Mouse (Mus musculus) gastrocnemius, adult 2 months (tissue): ENCODE results near the gene Lrp1. TPM values are rescaled to one million over a fixed set of nuclear protein-coding genes. Genes with fewer than 3 reads are reported as not detected.

Experiments used
- DNase-seq: peaks from one replicate; pipeline ENCODE4 v3.0.0; 2022
- H3K27ac ChIP-seq: fragments of 200-600 bp; 2 replicates; pipeline ENCODE4 v1.8.1; 2022; ENCODE audit warnings: mild to moderate bottlenecking
- H3K4me3 ChIP-seq: fragments of 200-600 bp; 2 replicates; pipeline ENCODE4 v1.8.1; 2022; ENCODE audit warnings: mild to moderate bottlenecking, moderate library complexity
- CTCF ChIP-seq: fragments of 200-600 bp; IDR thresholded peaks from 2 replicates; pipeline ENCODE4 v1.8.1; 2022; ENCODE audit warnings: antibody characterized with exemption, mild to moderate bottlenecking, moderate library complexity
- intact Hi-C: fragments of 180-260 bp; cut with DNase I; formaldehyde crosslinking; loops from one replicate; pipeline ENCODE4 v1.15.1; 2025
- total RNA-seq, 2 experiments: library from RNA; stranded (reverse); gene quantifications; 2 replicates each; pipeline ENCODE4 v1.2.3; 2021

Gene Lrp1
- total RNA-seq, 2 experiments from 2014 or later: 34.6 to 71.3 TPM

- peak; percentile 24 for DNase-seq
- intact Hi-C loops: no loop called here
- Histone ChIP-seq H3K27ac (peak overlapping the region; percentile 98), H3K4me3 (peak overlapping the region; percentile 78)
- TF ChIP-seq CTCF: no peak
Observed at GRCm38 (mm10) chr10:127619119-127619721, 1.7 kb downstream of the Lrp1 start.

DNA sequence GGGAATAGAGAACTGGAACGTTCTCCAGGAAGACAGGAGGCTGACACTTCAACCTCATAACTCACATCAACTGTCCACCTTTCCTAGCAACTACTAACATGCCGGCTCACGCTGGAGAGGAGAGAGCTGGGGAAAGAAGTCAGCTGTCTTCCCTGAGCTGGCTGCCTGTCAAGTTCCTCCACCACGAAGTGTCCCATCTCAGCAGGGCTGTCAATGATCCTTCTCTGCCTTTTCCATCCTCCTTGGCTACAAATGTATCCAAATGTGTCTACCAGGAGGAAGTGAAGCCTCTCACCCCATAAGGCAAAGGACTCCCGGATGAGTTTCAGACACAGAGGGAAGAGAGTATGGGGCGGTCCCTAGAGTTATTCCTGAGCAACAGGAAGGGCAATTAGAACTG is 2.8 kb downstream of the Lrp1 start:
- peak; percentile 52 for DNase-seq
- intact Hi-C loops: no loop called here
- Histone ChIP-seq H3K4me3 (peak overlapping the region; percentile 78), H3K27ac (peak overlapping the region; percentile 98)
- no peak for TF ChIP-seq CTCF

DNA sequence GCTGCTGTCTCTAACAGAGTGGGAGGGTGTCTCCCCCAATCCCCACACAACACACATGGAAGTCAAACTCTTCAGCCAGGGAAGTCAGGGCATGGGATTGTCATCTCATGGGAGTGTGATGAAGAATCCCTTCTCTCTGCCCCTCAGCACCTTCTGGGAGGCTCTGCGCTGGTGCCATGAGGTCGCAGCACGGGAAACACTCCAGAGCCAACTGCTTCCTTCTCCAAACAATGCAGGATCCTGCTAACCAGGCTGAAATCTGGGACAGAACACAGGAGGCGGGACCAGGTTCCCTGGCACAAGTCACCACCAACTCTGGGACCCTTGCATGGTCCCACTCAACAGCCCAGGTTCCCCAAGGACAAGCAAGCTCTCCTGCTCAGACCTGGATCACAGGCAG is 3.7 kb downstream of the Lrp1 start:
- no peak for TF ChIP-seq CTCF
- H3K4me3 ChIP-seq: peak overlapping the region; percentile 78
- intact Hi-C loops: no loop called here
- peak overlapping the region; percentile 98 for H3K27ac ChIP-seq
- DNase-seq: peak; percentile 14

- intact Hi-C loops: no loop called here
- Histone ChIP-seq H3K27ac (peak overlapping the region; percentile 98), H3K4me3 (peak overlapping the region; percentile 78)
- no peak for TF ChIP-seq CTCF
- peak; percentile 24 for DNase-seq
Observed at GRCm38 (mm10) chr10:127616261-127616679, 4.7 kb downstream of the Lrp1 start.

DNA sequence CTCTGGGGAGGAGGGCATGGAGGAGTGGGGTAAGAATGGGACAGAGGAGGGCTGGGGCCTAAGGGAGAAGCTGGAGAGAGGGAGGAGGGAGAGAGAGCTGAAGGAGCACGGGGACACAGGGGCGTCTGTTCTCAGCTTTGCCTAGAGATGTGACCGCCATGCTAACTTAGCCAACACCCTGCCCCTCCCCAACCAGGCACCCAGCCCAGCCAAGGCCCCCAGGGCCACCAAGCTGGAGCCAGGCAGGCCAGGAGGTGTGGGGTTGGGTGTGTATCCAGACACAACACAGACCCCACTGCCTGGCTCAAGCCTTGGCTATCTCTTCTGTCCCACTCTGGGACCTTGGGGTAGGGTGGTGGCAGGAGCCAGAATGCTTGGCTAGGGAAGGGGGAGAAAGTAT is 5.4 kb downstream of the Lrp1 start:
- no peak for TF ChIP-seq CTCF
- H3K27ac ChIP-seq: peak overlapping the region; percentile 98
- DNase-seq: peak; percentile 80
- H3K4me3 ChIP-seq: peak overlapping the region; percentile 78
- intact Hi-C loops: no loop called here

- intact Hi-C loops: no loop called here
- no peak for TF ChIP-seq CTCF
- Histone ChIP-seq H3K27ac (peak overlapping the region; percentile 98), H3K4me3 (peak overlapping the region; percentile 78)
- no peak for DNase-seq
Observed at GRCm38 (mm10) chr10:127615034-127615374, 5.9 kb downstream of the Lrp1 start.

DNA sequence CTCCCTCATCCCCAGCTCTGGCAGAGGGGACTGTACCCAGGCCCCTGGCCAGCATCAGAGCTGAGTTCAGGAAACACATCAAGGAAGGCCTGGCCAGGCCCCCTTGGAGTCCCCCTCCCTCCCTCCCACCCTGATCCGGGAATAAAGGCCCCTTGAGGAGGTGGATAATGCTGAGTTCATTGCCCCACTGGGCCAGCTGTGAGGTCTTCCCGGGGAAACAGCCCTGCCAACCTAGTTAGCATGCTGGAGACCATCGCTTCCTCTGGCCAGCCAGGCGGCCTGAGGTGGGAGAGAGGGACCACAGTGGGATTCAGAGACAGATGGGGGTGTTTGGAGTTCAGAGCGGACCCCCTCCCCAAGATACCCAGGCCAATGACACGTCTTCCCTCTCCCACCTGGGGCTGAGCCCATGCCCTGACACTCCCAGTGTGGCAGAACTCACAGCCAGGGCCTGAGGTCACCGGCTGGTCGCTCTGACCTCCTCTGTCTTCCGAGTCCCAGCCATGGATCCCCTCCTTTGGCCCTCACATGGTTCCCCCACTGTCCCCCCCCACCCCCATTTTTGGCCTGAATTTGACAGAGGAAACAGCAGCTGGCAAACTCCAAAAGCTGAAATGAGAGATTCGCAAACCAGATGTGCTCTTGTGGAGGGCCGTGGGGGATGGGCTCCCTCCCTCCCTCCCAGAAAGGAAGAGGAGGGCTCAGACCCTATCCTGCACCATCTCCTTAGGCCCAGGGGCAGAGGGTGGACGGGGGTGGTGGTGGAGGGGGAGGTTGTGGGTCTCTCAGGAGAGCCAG is 6.5 kb downstream of the Lrp1 start:
- peak overlapping the region; percentile 98 for H3K27ac ChIP-seq
- intact Hi-C loops: no loop called here
- peak; percentile 68 for DNase-seq
- H3K4me3 ChIP-seq: peak overlapping the region; percentile 78
- no peak for TF ChIP-seq CTCF

DNA sequence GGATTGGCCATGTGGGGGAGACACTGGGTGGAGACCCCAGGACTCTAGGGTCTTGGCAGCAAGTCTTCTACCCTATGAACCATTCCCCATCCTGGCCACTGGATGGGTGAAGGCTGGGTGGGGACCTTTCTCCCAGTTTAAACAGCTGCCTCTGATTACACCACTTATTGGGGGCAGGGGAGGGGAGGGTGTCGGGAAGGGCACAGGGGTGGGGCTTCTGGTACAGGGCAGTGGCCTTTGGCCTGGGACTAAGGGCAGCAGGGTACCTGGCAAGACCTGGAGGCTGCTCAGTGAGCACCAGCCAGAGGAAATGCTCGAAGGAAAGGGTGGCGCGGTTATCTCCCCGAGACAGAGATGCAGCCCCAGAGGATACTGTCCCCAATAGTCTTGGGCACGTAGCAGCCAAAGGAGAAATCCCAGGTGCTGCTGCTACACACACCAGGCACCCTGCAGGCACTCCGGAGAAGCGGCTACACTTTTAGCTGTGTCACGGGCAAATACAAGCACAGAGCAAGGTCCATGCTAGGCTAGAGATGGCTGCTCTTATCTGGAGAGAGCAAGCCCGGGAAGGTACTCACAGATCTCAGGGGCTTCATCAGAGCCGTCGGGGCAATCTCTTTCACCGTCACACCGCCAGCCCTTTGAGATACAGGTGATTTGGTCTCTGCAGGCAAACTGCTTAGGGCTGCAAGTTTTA is 8.7 kb downstream of the Lrp1 start:
- Histone ChIP-seq H3K27ac (peak overlapping the region; percentile 98), H3K4me3 (no peak overlapping the region)
- peak; percentile 17 for DNase-seq
- intact Hi-C loops: no loop called here
- no peak for TF ChIP-seq CTCF

- H3K27ac ChIP-seq: peak overlapping the region; percentile 66
- peak; percentile 23 for DNase-seq
- no peak overlapping the region for H3K4me3 ChIP-seq
- TF ChIP-seq CTCF: no peak
- intact Hi-C loops: no loop called here
Observed at GRCm38 (mm10) chr10:127610066-127610415, 10.9 kb downstream of the Lrp1 start.

GRCm38 (mm10) chr10:127609415-127610065 is 11.4 kb downstream of the Lrp1 start:
- Histone ChIP-seq H3K4me3 (no peak overlapping the region), H3K27ac (peak overlapping the region; percentile 66)
- peak; percentile 61 for DNase-seq
- no peak for TF ChIP-seq CTCF
- intact Hi-C loops: no loop called here

DNA sequence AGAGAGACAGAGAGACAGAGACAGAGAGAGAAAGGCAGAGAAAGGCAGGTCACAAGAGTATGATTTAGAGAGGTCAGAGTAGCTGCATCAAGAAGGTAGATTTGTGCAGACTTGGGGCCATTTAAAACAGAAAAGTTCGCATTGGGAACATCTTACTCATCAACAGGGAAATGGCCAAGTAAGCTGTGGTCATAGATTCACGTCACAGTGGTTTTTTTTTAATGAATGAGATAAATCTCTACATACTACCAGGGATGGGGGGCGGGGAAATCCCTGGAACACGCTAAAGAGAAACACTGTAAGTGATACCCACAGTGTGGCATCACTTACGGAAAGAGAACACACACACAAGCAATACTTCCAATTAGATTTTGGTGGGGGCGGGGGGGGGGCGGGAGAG is 13.9 kb downstream of the Lrp1 start:
- Histone ChIP-seq H3K27ac (no peak overlapping the region), H3K4me3 (no peak overlapping the region)
- no peak for TF ChIP-seq CTCF
- no peak for DNase-seq
- intact Hi-C loops: no loop called here

- H3K4me3 ChIP-seq: no peak overlapping the region
- TF ChIP-seq CTCF: no peak
- H3K27ac ChIP-seq: peak overlapping the region; percentile 61; the same call in 1 of the 2 replicates
- intact Hi-C loops: no loop called here
- DNase-seq: no peak
Observed at GRCm38 (mm10) chr10:127605756-127606155, 15.2 kb downstream of the Lrp1 start.

- TF ChIP-seq CTCF: no peak
- Histone ChIP-seq H3K27ac (peak overlapping the region; percentile 61), H3K4me3 (peak overlapping the region; percentile 13; the same call in 1 of the 2 replicates)
- intact Hi-C loops: no loop called here
- no peak for DNase-seq
Observed at GRCm38 (mm10) chr10:127605251-127605547, 15.7 kb downstream of the Lrp1 start.
